26 mouse cellular contexts compared by ENCODE assay signal in the genomic region with DNA sequence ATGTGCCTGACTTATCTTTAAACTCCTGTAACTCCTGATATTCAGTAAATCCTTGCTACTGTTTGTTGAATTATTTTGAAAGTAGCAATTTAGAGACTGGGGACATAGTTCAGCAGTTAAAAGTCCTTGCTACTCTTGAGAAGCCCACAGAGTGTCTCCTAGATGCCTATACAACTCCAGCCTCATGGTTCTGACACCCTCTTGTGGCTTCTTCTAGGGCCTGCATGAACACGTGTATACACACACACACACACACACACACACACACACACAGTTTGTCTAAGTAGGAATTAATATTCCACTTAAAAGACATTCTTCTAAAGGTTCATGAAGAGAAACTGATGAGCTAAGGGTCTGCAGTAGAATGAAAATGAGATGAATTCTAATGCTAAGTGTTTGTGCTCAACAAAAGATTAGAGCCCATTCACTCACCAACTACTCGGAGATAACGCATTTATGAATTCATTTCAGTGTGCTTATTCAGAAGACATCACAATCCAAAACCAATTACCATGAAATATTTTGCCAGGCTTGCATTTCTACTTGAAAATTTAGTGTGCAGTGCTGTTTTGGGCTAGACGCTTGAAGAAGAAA. TPM values are rescaled to one million over a fixed set of nuclear protein-coding genes. Genes with fewer than 3 reads are reported as not detected.
DNase-seq lines count a peak whose midpoint lies in the region; ATAC-seq and TF ChIP-seq lines count a peak whose summit lies in the region.
"Had no signal": no experiment of that assay in that cellular context is flagged by ENCODE, and none has a peak within 500 bp of the region (broad histone marks: within the 10 kb centered on the region; RNA-seq: fewer than 3 reads in every experiment).

No protein-coding gene starts in this region.

- no peak overlapping the region for H3K4me2 ChIP-seq in forebrain, embryonic 14.5 days (ENCODE audit: low read length)
- H3K4me2 ChIP-seq in forebrain, embryonic 11.5 days (ENCODE audit: low read depth, low read length, severe bottlenecking), result no peak overlapping the region
- no peak overlapping the region for H3K4me2 ChIP-seq in hindbrain, postnatal 0 days (ENCODE audit: low read depth, low read length)
- no peak overlapping the region for H3K4me2 ChIP-seq in hindbrain, embryonic 16.5 days (ENCODE audit: low read length)
- H3K4me2 ChIP-seq in forebrain, embryonic 16.5 days (ENCODE audit: low read length), result no peak overlapping the region
- no peak overlapping the region for H3K4me2 ChIP-seq in kidney, embryonic 15.5 days
- H3K4me2 ChIP-seq: heart, embryonic 11.5 days; hindbrain, embryonic 12.5 days; hindbrain, embryonic 15.5 days had no signal

- H3K9ac ChIP-seq in forebrain, embryonic 14.5 days (ENCODE audit: low read length), result no peak overlapping the region
- no peak overlapping the region for H3K9ac ChIP-seq in forebrain, embryonic 11.5 days (ENCODE audit: low read length)
- H3K9ac ChIP-seq in hindbrain, postnatal 0 days (replicated peaks; ENCODE audit: low read length), result no peak overlapping the region
- no peak overlapping the region for H3K9ac ChIP-seq in hindbrain, embryonic 16.5 days (ENCODE audit: low read depth, low read length)
- no peak overlapping the region for H3K9ac ChIP-seq in forebrain, embryonic 16.5 days (replicated peaks; ENCODE audit: low read depth, low read length)
- no peak overlapping the region for H3K9ac ChIP-seq in kidney, embryonic 15.5 days
- H3K9ac ChIP-seq: hindbrain, embryonic 12.5 days; hindbrain, embryonic 15.5 days had no signal

- ATAC-seq in forebrain, embryonic 14.5 days, result peak; percentile 66
- ATAC-seq in forebrain, embryonic 11.5 days (replicated peaks; ENCODE audit: low FRiP score), result no peak
- no peak for ATAC-seq in hindbrain, postnatal 0 days
- no peak for ATAC-seq in hindbrain, embryonic 16.5 days
- ATAC-seq in Patski, result no peak
- ATAC-seq in forebrain, embryonic 16.5 days, result peak; percentile 82
- ATAC-seq in kidney, embryonic 15.5 days (replicated peaks; ENCODE audit: low FRiP score), result no peak
- ATAC-seq: inflammation-experienced regulatory T-cells, adult 6 months; intestine, embryonic 16.5 days had no signal

- no peak overlapping the region for H3K27ac ChIP-seq in forebrain, embryonic 14.5 days (ENCODE audit: low read depth, low read length)
- H3K27ac ChIP-seq in forebrain, embryonic 11.5 days (ENCODE audit: low read depth, low read length), result no peak overlapping the region
- no peak overlapping the region for H3K27ac ChIP-seq in hindbrain, postnatal 0 days
- no peak overlapping the region for H3K27ac ChIP-seq in hindbrain, embryonic 16.5 days (ENCODE audit: low read depth, low read length)
- no peak overlapping the region for H3K27ac ChIP-seq in forebrain, embryonic 16.5 days (ENCODE audit: low read length)
- no peak overlapping the region for H3K27ac ChIP-seq in kidney, embryonic 15.5 days
- H3K27ac ChIP-seq: heart, adult 2 months; hindbrain, embryonic 12.5 days; hindbrain, embryonic 15.5 days had no signal

- H3K36me3 ChIP-seq in forebrain, embryonic 14.5 days (ENCODE audit: control insufficient read depth, insufficient read depth, low read length), result no peaks in the 10 kb centered on the region
- H3K36me3 ChIP-seq in forebrain, embryonic 11.5 days (ENCODE audit: control insufficient read depth, insufficient read depth, low read length), result no peaks in the 10 kb centered on the region
- no peaks in the 10 kb centered on the region for H3K36me3 ChIP-seq in hindbrain, postnatal 0 days (ENCODE audit: insufficient read depth, low read length)
- H3K36me3 ChIP-seq in hindbrain, embryonic 16.5 days (ENCODE audit: control insufficient read depth, insufficient read depth, low read length), result no peaks in the 10 kb centered on the region
- no peaks in the 10 kb centered on the region for H3K36me3 ChIP-seq in forebrain, embryonic 16.5 days (ENCODE audit: control insufficient read depth, insufficient read depth)
- H3K36me3 ChIP-seq in kidney, embryonic 15.5 days, result no peaks in the 10 kb centered on the region
- H3K36me3 ChIP-seq: G1E; hindbrain, embryonic 12.5 days; hindbrain, embryonic 15.5 days had no signal

- no peaks in the 10 kb centered on the region for H3K27me3 ChIP-seq in forebrain, embryonic 14.5 days (replicated peaks; ENCODE audit: control insufficient read depth, insufficient read depth, low read length)
- H3K27me3 ChIP-seq in forebrain, embryonic 11.5 days (ENCODE audit: control insufficient read depth, insufficient read depth, low read length), result no peaks in the 10 kb centered on the region
- H3K27me3 ChIP-seq in hindbrain, postnatal 0 days (ENCODE audit: insufficient read depth, low read length), result no peaks in the 10 kb centered on the region
- H3K27me3 ChIP-seq in hindbrain, embryonic 16.5 days (replicated peaks; ENCODE audit: control insufficient read depth, insufficient read depth, low read length), result no peaks in the 10 kb centered on the region
- H3K27me3 ChIP-seq in Patski, result no peaks in the 10 kb centered on the region
- no peaks in the 10 kb centered on the region for H3K27me3 ChIP-seq in forebrain, embryonic 16.5 days (replicated peaks; ENCODE audit: control insufficient read depth, insufficient read depth, low read length)
- H3K27me3 ChIP-seq in kidney, embryonic 15.5 days, result no peaks in the 10 kb centered on the region
- H3K27me3 ChIP-seq: CH12.LX; hindbrain, embryonic 12.5 days; hindbrain, embryonic 15.5 days had no signal

- no peaks in the 10 kb centered on the region for H3K9me3 ChIP-seq in forebrain, embryonic 14.5 days (replicated peaks; ENCODE audit: control insufficient read depth, low read length)
- no peaks in the 10 kb centered on the region for H3K9me3 ChIP-seq in forebrain, embryonic 11.5 days (ENCODE audit: control insufficient read depth, low read length)
- no peaks in the 10 kb centered on the region for H3K9me3 ChIP-seq in hindbrain, postnatal 0 days (ENCODE audit: low read length)
- H3K9me3 ChIP-seq in hindbrain, embryonic 16.5 days (ENCODE audit: control insufficient read depth, low read length), result no peaks in the 10 kb centered on the region
- H3K9me3 ChIP-seq in forebrain, embryonic 16.5 days (ENCODE audit: control insufficient read depth, low read length), result no peaks in the 10 kb centered on the region
- H3K9me3 ChIP-seq in kidney, embryonic 15.5 days (replicated peaks), result no peaks in the 10 kb centered on the region
- H3K9me3 ChIP-seq: G1E; hindbrain, embryonic 12.5 days; hindbrain, embryonic 15.5 days had no signal

- in situ Hi-C loops in Patski (cut with MboI; ENCODE audit: low pct_unique_long_range_greater_than_20kb), result loop anchor here (25.0 kb wide), 1 partner anchor 966 kb away; no protein-coding TSS in a partner anchor

- no peak overlapping the region for H3K4me3 ChIP-seq in forebrain, embryonic 14.5 days (ENCODE audit: low read depth, low read length)
- no peak overlapping the region for H3K4me3 ChIP-seq in forebrain, embryonic 11.5 days (ENCODE audit: low read depth, low read length)
- H3K4me3 ChIP-seq in hindbrain, postnatal 0 days (ENCODE audit: low read length), result no peak overlapping the region
- no peak overlapping the region for H3K4me3 ChIP-seq in hindbrain, embryonic 16.5 days (ENCODE audit: low read length)
- H3K4me3 ChIP-seq in forebrain, embryonic 16.5 days (replicated peaks; ENCODE audit: low read length), result no peak overlapping the region
- no peak overlapping the region for H3K4me3 ChIP-seq in kidney, embryonic 15.5 days (replicated peaks)
- H3K4me3 ChIP-seq: heart, adult 2 months; hindbrain, embryonic 12.5 days; hindbrain, embryonic 15.5 days had no signal

- CTCF ChIA-PET in Patski (lab: Charles Lee), result no interaction called here

- peaks cover 6% of the 10 kb centered on the region for H3K4me1 ChIP-seq in forebrain, embryonic 14.5 days (ENCODE audit: control insufficient read depth, insufficient read depth, low read length)
- no peaks in the 10 kb centered on the region for H3K4me1 ChIP-seq in forebrain, embryonic 11.5 days (replicated peaks; ENCODE audit: control insufficient read depth, insufficient read depth, low read length)
- H3K4me1 ChIP-seq in hindbrain, postnatal 0 days (ENCODE audit: insufficient read depth, low read length), result no peaks in the 10 kb centered on the region
- peaks cover 3% of the 10 kb centered on the region; the same call in 1 of the 2 replicates for H3K4me1 ChIP-seq in hindbrain, embryonic 16.5 days (ENCODE audit: control insufficient read depth, insufficient read depth, low read depth, low read length)
- H3K4me1 ChIP-seq in forebrain, embryonic 16.5 days (replicated peaks; ENCODE audit: control insufficient read depth, insufficient read depth, low read length), result peaks cover 6% of the 10 kb centered on the region
- peaks cover 7% of the 10 kb centered on the region for H3K4me1 ChIP-seq in kidney, embryonic 15.5 days
- H3K4me1 ChIP-seq: hindbrain, embryonic 15.5 days had no signal

- POLR2A ChIA-PET in Patski (lab: Charles Lee), result no interaction called here

- 68% methylated on average over 4 of the region's 4 CpGs for WGBS in forebrain, embryonic 14.5 days
- 77% methylated on average over 4 of the region's 4 CpGs for WGBS in forebrain, embryonic 11.5 days
- 66% methylated on average over 4 of the region's 4 CpGs for WGBS in hindbrain, postnatal 0 days
- WGBS in hindbrain, embryonic 16.5 days, result 63% methylated on average over 4 of the region's 4 CpGs
- WGBS in forebrain, embryonic 16.5 days, result 54% methylated on average over 4 of the region's 4 CpGs
- WGBS in kidney, embryonic 15.5 days, result 94% methylated on average over 4 of the region's 4 CpGs

- peak; percentile 57 for DNase-seq in forebrain, embryonic 14.5 days (ENCODE audit: low spot score)
- DNase-seq in forebrain, embryonic 11.5 days (ENCODE audit: low spot score), result no peak
- no peak for DNase-seq in hindbrain, postnatal 0 days (ENCODE audit: low spot score)
- no peak for DNase-seq in Patski (ENCODE audit: low read depth, low spot score)
- DNase-seq in adrenal gland, adult 8-10 months, result no peak
- DNase-seq: adrenal gland, adult 2 months; adrenal gland, postnatal 25 days; B cell, adult 2 months; cerebellum, adult 18-20 months; cerebellum, adult 9-10 months; cerebellum, postnatal 14 days; gastrocnemius, postnatal 25 days; heart, adult 2 months; kidney, adult 2 months had no signal

- TF ChIP-seq CTCF in hindbrain, postnatal 0 days (IDR thresholded peaks at IDR 0.05; ENCODE audit: low read depth), result peak; percentile 21; the same call in 1 of the 2 replicates
- peak; percentile 17 for TF ChIP-seq CTCF in Patski (IDR thresholded peaks at IDR 0.05)

RNA-seq across cellular contexts. Expression of gene Fsip1, which starts 28.2 kb away (rescaled TPM):
- polyA plus RNA-seq in forebrain, embryonic 14.5 days (2014; fragmentation: Nextera tagmentation; extraction: Ambion mirVana), result 4.2 and 4.3 TPM in 2 replicates
- polyA plus RNA-seq in forebrain, embryonic 11.5 days (2014; fragmentation: Nextera tagmentation; extraction: Ambion mirVana), result 3.2 and 4.2 TPM in 2 replicates
- total RNA-seq in hindbrain, postnatal 0 days (2014; rRNA removed), result 0.58 and 1.5 TPM in 2 replicates
- polyA plus RNA-seq in hindbrain, postnatal 0 days (2015; fragmentation: Nextera tagmentation; extraction: Ambion mirVana), result 3.7 and 3.9 TPM in 2 replicates
- 4.1 TPM in 2 replicates for polyA plus RNA-seq in hindbrain, embryonic 16.5 days (2015; fragmentation: Nextera tagmentation; extraction: Ambion mirVana)
- polyA plus RNA-seq in Patski (2021), result 0.99 TPM
- 4.5 and 4.6 TPM in 2 replicates for polyA plus RNA-seq in forebrain, embryonic 16.5 days (2015; fragmentation: Nextera tagmentation; extraction: Ambion mirVana)
- polyA plus RNA-seq in kidney, embryonic 15.5 days (2015; fragmentation: Nextera tagmentation; extraction: Ambion mirVana), result 0.93 and 1.2 TPM in 2 replicates
- total RNA-seq in adrenal gland, adult 8-10 months (2022), result under 1 TPM; 0.26 to 0.77 (median 0.43) TPM
- total RNA-seq: gastrocnemius, adult 8-10 months; gastrocnemius, postnatal 25 days; heart, adult 2 months; heart, postnatal 25 days had no signal
- polyA plus RNA-seq: adrenal gland, adult 2 months; G1E; inflammation-experienced regulatory T-cells, adult 6 months had no signal

Comparison
In these comparisons a context has a peak if more than half of its experiments do, and no peak if none do; other contexts are left out.
1. ATAC-seq: peak in forebrain, embryonic 14.5 days (single experiment) and forebrain, embryonic 16.5 days (single experiment); none in forebrain, embryonic 11.5 days (single experiment), hindbrain, postnatal 0 days (single experiment), hindbrain, embryonic 16.5 days (single experiment), Patski (single experiment) and kidney, embryonic 15.5 days (single experiment).